Mouse (Mus musculus) cerebellum, adult 2 months (tissue): ENCODE results near the gene Taar8c.
A peak's percentile ranks its signal among the peaks of the same experiment; 100 is the strongest.

Source experiments
- CTCF ChIP-seq: fragments of 200-500 bp; IDR thresholded peaks from 2 replicates; pipeline ENCODE4 v1.5.1; 2011; ENCODE audit warnings: low read depth, mild to moderate bottlenecking, control low read depth, low read length, moderate library complexity, borderline replicate concordance; ENCODE audit not compliant: insufficient read depth
- POLR2A ChIP-seq: fragments of 200-500 bp; IDR thresholded peaks from 2 replicates; pipeline ENCODE4 v1.6.1; 2011; ENCODE audit warnings: low read length, control low read depth, borderline replicate concordance; ENCODE audit not compliant: insufficient read depth

DNA sequence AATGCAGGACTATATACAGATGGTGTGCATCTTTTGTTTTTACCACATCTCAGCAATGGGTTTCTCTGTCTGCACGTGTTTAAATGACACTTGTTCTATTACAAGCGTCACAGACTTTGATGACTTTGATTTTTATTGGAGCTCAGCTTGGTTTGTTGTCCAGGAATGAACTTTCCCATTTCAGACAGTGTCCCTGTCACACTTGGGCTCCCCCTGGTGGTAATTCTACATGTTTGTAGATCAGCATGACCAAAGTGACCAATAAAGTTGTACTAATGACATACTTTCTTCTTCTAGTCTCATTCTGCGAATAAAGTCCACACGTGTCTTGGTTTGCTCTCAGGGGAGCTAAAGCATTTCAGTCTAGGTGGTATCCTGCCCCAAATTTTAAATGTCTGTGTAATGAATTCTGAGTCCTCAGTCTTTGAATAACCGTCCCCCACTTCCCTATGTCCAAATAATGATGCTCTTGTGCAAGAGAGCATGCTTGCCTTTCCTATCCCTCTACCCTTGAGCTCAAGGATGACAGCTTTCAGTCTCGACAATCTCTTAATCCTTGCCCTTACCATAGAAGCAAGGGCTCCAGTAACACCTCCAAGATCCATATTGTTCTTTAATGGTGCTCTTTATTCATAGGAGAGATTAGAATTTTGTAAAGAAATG lies 9.5 kb upstream of the Taar8c start:
- peak; percentile 47; the same call in 1 of the 2 replicates for TF ChIP-seq CTCF
- TF ChIP-seq POLR2A = no peak
